Mouse (Mus musculus): ENCODE measurements around the gene Asprv1.

- TF ChIP-seq CTCF (IDR thresholded peaks at IDR 0.05; ENCODE audit: low read depth) (no peak), EP300 (optimal IDR thresholded peaks at IDR 0.05) (no peak)
These were observed 48.0 kb upstream of the Asprv1 start for GRCm38 (mm10) chr6:86579926-86580325.
